Mouse (Mus musculus): Measurements from ENCODE around the gene Il10rb. TPM values are rescaled to one million over a fixed set of nuclear protein-coding genes. Genes with fewer than 3 reads are reported as not detected.

Il10rb gene
- polyA plus RNA-seq, 1 experiment = 13.7 TPM

DNA sequence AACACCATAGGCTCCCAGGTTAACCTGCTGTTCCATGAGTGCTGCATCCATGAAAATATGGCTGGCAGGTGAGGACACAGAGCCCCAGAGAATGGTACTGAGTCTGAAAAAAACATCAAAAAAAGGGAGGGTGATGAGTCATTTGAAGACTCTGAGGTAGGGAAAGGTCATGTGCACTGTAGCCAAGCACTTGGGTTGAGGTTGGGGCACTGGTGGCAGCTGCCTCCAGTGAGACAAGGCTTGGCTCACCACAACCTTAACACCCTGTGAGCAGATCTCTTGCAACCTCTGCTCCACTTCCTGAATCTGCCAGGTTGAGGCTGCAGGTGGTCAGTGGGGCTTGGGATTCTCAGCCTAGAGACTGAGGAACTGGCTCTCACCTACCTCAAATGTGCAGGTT is 39.4 kb upstream of the Il10rb start:
- peak in 1 of 3 experiments; percentile 30 for TF ChIP-seq MYOD1 (IDR thresholded peaks at IDR 0.05; ENCODE audit: control insufficient read depth in 1 of 3, insufficient read length in 2 of 3, low read depth in 2 of 3)
- TF ChIP-seq MAX (IDR thresholded peaks at IDR 0.05; ENCODE audit: low read depth) = no peak
- no peak for TF ChIP-seq SRF (IDR thresholded peaks at IDR 0.05; ENCODE audit: control insufficient read depth, insufficient read length, low read depth)
- no peak for TF ChIP-seq USF1 (IDR thresholded peaks at IDR 0.05; ENCODE audit: low read depth)
- no peak for TF ChIP-seq CEBPB (IDR thresholded peaks at IDR 0.05; ENCODE audit: insufficient read depth, poor library complexity, severe bottlenecking)
- no peak for TF ChIP-seq POLR2A (IDR thresholded peaks at IDR 0.05; ENCODE audit: insufficient read length, low read depth)
- peak in 1 of 3 experiments; percentile 53 for TF ChIP-seq MYOG (IDR thresholded peaks at IDR 0.05; ENCODE audit: control insufficient read depth in 1 of 3, insufficient read depth in 1 of 3, insufficient read length in 2 of 3, low read depth in 2 of 3)
- TF ChIP-seq TCF3 (IDR thresholded peaks at IDR 0.05; ENCODE audit: insufficient read length, low read depth) = no peak
- no peak for TF ChIP-seq TCF12 (IDR thresholded peaks at IDR 0.05; ENCODE audit: insufficient read depth, poor library complexity, severe bottlenecking)
- H3ac ChIP-seq (ENCODE audit: control insufficient read depth, insufficient read length) = no peak overlapping the region
- H3K4me3 ChIP-seq = no peak overlapping the region
- no peaks in the 10 kb centered on the region for H3K79me2 ChIP-seq (ENCODE audit: control insufficient read depth, insufficient read depth)
- H3K27me3 ChIP-seq (ENCODE audit: control insufficient read depth, insufficient read depth, insufficient read length) = no peaks in the 10 kb centered on the region
- no peaks in the 10 kb centered on the region for H3K36me3 ChIP-seq (ENCODE audit: control insufficient read depth, insufficient read depth)
- no peak overlapping the region for H3K4me2 ChIP-seq (ENCODE audit: low read depth)

DNA sequence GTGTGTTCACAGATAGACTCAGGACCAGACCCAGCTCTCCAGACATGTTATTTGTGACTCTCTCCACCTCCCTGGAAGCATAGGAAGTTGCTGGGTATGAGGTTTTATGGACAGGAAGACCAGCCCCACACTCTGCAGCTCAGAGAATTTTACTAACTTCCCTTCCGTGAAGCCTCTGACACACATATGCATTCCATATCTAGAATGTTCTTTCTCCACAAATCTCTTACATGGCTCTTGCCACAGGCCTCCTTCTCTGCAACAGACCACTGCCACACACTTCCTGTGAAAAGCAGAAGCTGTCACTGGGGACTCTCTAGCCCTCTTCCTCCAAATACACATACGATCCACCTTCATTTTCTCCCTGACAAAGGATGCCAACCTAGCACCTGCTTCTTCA is 38.9 kb upstream of the Il10rb start:
- Histone ChIP-seq H3K4me3 (no peak overlapping the region), H3K4me2 (ENCODE audit: low read depth) (no peak overlapping the region), H3K79me2 (ENCODE audit: control insufficient read depth, insufficient read depth) (no peaks in the 10 kb centered on the region), H3K27me3 (ENCODE audit: control insufficient read depth, insufficient read depth, insufficient read length) (no peaks in the 10 kb centered on the region), H3K36me3 (ENCODE audit: control insufficient read depth, insufficient read depth) (no peaks in the 10 kb centered on the region), H3ac (ENCODE audit: control insufficient read depth, insufficient read length) (no peak overlapping the region)
- TF ChIP-seq CEBPB (IDR thresholded peaks at IDR 0.05; ENCODE audit: insufficient read depth, poor library complexity, severe bottlenecking) = no peak
- no peak for TF ChIP-seq MAX (IDR thresholded peaks at IDR 0.05; ENCODE audit: low read depth)
- TF ChIP-seq REST (IDR thresholded peaks at IDR 0.05; ENCODE audit: insufficient read depth, insufficient read length) = no peak
- no peak for TF ChIP-seq SRF (IDR thresholded peaks at IDR 0.05; ENCODE audit: control insufficient read depth, insufficient read length, low read depth)
- TF ChIP-seq TCF12 (IDR thresholded peaks at IDR 0.05; ENCODE audit: insufficient read depth, poor library complexity, severe bottlenecking) = no peak

DNA sequence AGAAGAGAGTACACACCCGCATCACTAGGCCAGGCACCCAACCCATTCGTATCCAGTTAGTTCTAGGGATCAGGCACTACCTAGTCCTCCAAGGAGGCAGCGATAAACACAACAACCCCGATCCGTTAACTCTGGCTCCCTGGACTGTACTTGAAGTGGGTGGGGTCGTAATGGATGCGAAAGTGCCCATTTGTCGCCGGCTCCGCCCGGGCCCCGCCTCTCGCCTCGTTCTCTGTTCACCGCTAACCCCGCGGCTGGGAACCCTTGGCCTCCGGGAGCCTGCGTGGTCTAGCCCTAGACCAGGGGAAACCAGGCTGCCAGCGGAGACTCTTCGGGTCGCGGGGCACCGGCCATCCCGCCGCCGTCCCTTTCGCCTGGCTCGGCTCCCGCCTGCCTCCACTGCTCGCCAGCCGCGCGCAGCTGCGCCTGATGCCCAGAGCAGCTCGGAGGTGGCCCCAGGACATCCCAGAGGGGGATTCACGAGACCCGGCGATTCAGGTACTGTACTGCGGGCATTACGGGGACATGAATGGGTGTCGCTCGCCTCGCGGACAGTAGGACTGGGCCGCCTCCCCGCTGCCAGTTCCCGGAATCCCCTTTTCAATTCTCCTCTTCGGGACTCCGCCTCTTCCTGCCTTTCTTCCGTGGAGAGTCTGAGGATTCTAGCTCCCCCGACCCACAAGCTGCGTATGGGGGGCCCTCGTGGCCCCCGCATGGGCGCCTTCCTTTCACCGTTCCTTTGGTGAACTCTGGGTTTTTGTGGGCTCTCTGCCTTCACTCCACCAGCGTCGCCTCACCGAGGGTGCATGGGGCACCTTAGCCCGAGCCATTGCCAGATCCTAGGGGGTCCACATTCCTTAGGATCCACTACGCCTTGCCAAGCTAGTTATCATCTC is 33.1 kb upstream of the Il10rb start, which contains the start of gene Ifnar2:
Ifnar2 (plus strand) TSS at position 207 of the 896 bp plus-strand sequence.
- Histone ChIP-seq H3K4me2 (ENCODE audit: low read depth) (peak within 1 kb of the TSS; percentile 78), H3K36me3 (ENCODE audit: control insufficient read depth, insufficient read depth) (no peaks in the 10 kb centered on the region)

DNA sequence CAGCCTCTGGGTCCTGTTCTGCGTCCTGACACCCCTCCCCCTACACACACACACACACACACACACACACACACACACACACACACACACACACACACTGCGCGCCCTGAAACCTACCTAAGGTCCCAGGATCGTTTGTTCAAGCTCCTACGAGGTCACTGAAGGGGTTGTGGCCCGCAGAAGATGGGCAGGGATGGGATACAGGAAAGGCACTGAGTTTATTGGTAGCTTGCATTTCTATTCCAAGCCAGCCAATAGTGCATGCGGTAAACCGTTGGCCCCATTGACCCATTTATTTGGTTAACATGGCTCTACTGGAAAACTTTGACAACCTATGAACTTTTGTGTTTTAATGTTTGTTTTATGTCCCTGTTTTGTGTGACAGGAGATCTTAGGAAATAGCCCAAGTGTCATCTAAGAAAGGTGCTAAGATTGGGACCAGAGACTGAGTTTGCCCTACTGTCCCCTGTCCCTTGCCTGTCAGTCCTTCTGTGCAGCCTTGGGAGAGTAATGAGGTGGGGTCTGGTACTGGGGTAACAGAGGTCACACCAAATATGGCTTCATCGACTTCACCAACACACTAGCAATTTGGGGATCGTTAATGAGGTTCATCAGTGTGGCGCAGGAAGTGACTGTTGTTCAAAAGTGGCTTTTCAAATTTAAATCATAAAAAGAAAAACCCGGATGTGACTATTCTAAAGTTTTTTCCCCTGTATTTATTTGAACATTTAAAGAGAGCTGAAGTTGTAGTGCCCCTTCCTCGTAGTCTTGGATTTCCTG is 32.3 kb upstream of the Il10rb start:
- H3K36me3 ChIP-seq (ENCODE audit: control insufficient read depth, insufficient read depth) = no peaks in the 10 kb centered on the region
- peak overlapping the region; percentile 87 for H3ac ChIP-seq (ENCODE audit: control insufficient read depth, insufficient read length)
- H3K79me2 ChIP-seq (ENCODE audit: control insufficient read depth, insufficient read depth) = peaks cover 23% of the 10 kb centered on the region
- peak overlapping the region; percentile 89 for H3K4me3 ChIP-seq
- H3K27me3 ChIP-seq (ENCODE audit: control insufficient read depth, insufficient read depth, insufficient read length) = no peaks in the 10 kb centered on the region
- TF ChIP-seq CEBPB (IDR thresholded peaks at IDR 0.05; ENCODE audit: insufficient read depth, poor library complexity, severe bottlenecking) = no peak
- no peak for TF ChIP-seq POLR2AphosphoS2 (IDR thresholded peaks at IDR 0.05; ENCODE audit: insufficient read length, low read depth)
- no peak for TF ChIP-seq REST (IDR thresholded peaks at IDR 0.05; ENCODE audit: insufficient read depth, insufficient read length)
- TF ChIP-seq TCF12 (IDR thresholded peaks at IDR 0.05; ENCODE audit: insufficient read depth, poor library complexity, severe bottlenecking) = no peak
- no peak for TF ChIP-seq SRF (IDR thresholded peaks at IDR 0.05; ENCODE audit: control insufficient read depth, insufficient read length, low read depth)
- TF ChIP-seq MAX (IDR thresholded peaks at IDR 0.05; ENCODE audit: low read depth) = no peak
- peak overlapping the region; percentile 78 for H3K4me2 ChIP-seq (ENCODE audit: low read depth)

More for the DNA sequence above, 33.1 kb upstream of the Il10rb start, which contains the start of gene Ifnar2:
- Histone ChIP-seq H3K27me3 (ENCODE audit: control insufficient read depth, insufficient read depth, insufficient read length) (no peaks in the 10 kb centered on the region), H3K4me3 (peak within 1 kb of the TSS; percentile 89), H3K79me2 (ENCODE audit: control insufficient read depth, insufficient read depth) (peaks cover 23% of the 10 kb centered on the region), H3ac (ENCODE audit: control insufficient read depth, insufficient read length) (peak within 1 kb of the TSS; percentile 87)
- TF ChIP-seq POLR2AphosphoS2 (IDR thresholded peaks at IDR 0.05; ENCODE audit: insufficient read length, low read depth) = no peak
- peak in 2 of 3 experiments; percentile 5 to 38 for TF ChIP-seq MYOD1 (IDR thresholded peaks at IDR 0.05; ENCODE audit: control insufficient read depth in 1 of 3, insufficient read length in 2 of 3, low read depth in 2 of 3)
- no peak for TF ChIP-seq E2F4 (IDR thresholded peaks at IDR 0.05; ENCODE audit: insufficient read depth)
- no peak for TF ChIP-seq CEBPB (IDR thresholded peaks at IDR 0.05; ENCODE audit: insufficient read depth, poor library complexity, severe bottlenecking)
- no peak for TF ChIP-seq TCF12 (IDR thresholded peaks at IDR 0.05; ENCODE audit: insufficient read depth, poor library complexity, severe bottlenecking)
- TF ChIP-seq USF1 (IDR thresholded peaks at IDR 0.05; ENCODE audit: low read depth) = no peak
- TF ChIP-seq MAX (IDR thresholded peaks at IDR 0.05; ENCODE audit: low read depth) = no peak
- TF ChIP-seq POLR2A (IDR thresholded peaks at IDR 0.05; ENCODE audit: insufficient read length, low read depth) = peak; percentile 74
- no peak for TF ChIP-seq TCF3 (IDR thresholded peaks at IDR 0.05; ENCODE audit: insufficient read length, low read depth)
- no peak for TF ChIP-seq REST (IDR thresholded peaks at IDR 0.05; ENCODE audit: insufficient read depth, insufficient read length)
- TF ChIP-seq SRF (IDR thresholded peaks at IDR 0.05; ENCODE audit: control insufficient read depth, insufficient read length, low read depth) = no peak
- TF ChIP-seq MYOG (IDR thresholded peaks at IDR 0.05; ENCODE audit: control insufficient read depth in 1 of 3, insufficient read depth in 1 of 3, insufficient read length in 2 of 3, low read depth in 2 of 3) = peak in 2 of 3 experiments; percentile 47 to 59
